27 mouse cellular contexts compared by ENCODE assay signal in genomic region chr9:64314696-64315095, GRCm38 (mm10).
"Had no signal": no experiment of that assay in that cellular context is flagged by ENCODE, and none has a peak within 500 bp of the region (broad histone marks: within the 10 kb centered on the region; RNA-seq: fewer than 3 reads in every experiment).

No protein-coding gene starts in this region.

- H3K4me1 ChIP-seq: embryonic facial prominence, embryonic 10.5 days; embryonic facial prominence, embryonic 12.5 days; embryonic facial prominence, embryonic 13.5 days; embryonic facial prominence, embryonic 15.5 days; forebrain, embryonic 10.5 days; forebrain, embryonic 12.5 days; forebrain, embryonic 13.5 days; forebrain, embryonic 15.5 days had no signal

- H3K4me3 ChIP-seq: embryonic facial prominence, embryonic 10.5 days; embryonic facial prominence, embryonic 12.5 days; embryonic facial prominence, embryonic 13.5 days; embryonic facial prominence, embryonic 15.5 days; erythroblast, embryonic 14.5 days; forebrain, embryonic 10.5 days; forebrain, embryonic 12.5 days; forebrain, embryonic 13.5 days; forebrain, embryonic 15.5 days; gastrocnemius, adult 2 months; heart, adult 2 months had no signal

- H3K9me3 ChIP-seq: embryonic facial prominence, embryonic 10.5 days; embryonic facial prominence, embryonic 12.5 days; embryonic facial prominence, embryonic 13.5 days; embryonic facial prominence, embryonic 15.5 days; forebrain, embryonic 10.5 days; forebrain, embryonic 12.5 days; forebrain, embryonic 13.5 days; forebrain, embryonic 15.5 days had no signal

- H3K9ac ChIP-seq: embryonic facial prominence, embryonic 12.5 days; embryonic facial prominence, embryonic 13.5 days; embryonic facial prominence, embryonic 15.5 days; forebrain, embryonic 12.5 days; forebrain, embryonic 13.5 days; forebrain, embryonic 15.5 days; forebrain, postnatal 0 days had no signal

- ATAC-seq: forebrain, embryonic 13.5 days; forebrain, embryonic 14.5 days; forebrain, embryonic 15.5 days; forebrain, embryonic 16.5 days; forebrain, postnatal 0 days had no signal

- DNase-seq: cerebellum, adult 2 months; cerebellum, adult 8-10 months; cerebellum, adult 9-10 months; cerebellum, adult 9-11 months; cerebellum, postnatal 10 days; cerebellum, postnatal 14 days; cerebellum, postnatal 25 days; cerebellum, postnatal 36 days; forebrain, postnatal 0 days; gastrocnemius, adult 2 months; gastrocnemius, postnatal 10 days; gastrocnemius, postnatal 14 days; gastrocnemius, postnatal 25 days; gastrocnemius, postnatal 36 days; heart, adult 18-20 months; heart, adult 2 months had no signal

- H3K27me3 ChIP-seq: embryonic facial prominence, embryonic 12.5 days; embryonic facial prominence, embryonic 13.5 days; embryonic facial prominence, embryonic 15.5 days; forebrain, embryonic 12.5 days; forebrain, embryonic 13.5 days; forebrain, embryonic 15.5 days had no signal

- H3K4me2 ChIP-seq: embryonic facial prominence, embryonic 12.5 days; embryonic facial prominence, embryonic 13.5 days; embryonic facial prominence, embryonic 15.5 days; forebrain, embryonic 12.5 days; forebrain, embryonic 13.5 days; forebrain, embryonic 15.5 days had no signal

- H3K27ac ChIP-seq: embryonic facial prominence, embryonic 10.5 days; embryonic facial prominence, embryonic 12.5 days; embryonic facial prominence, embryonic 13.5 days; embryonic facial prominence, embryonic 15.5 days; forebrain, embryonic 10.5 days; forebrain, embryonic 12.5 days; forebrain, embryonic 13.5 days; forebrain, embryonic 15.5 days; gastrocnemius, adult 2 months; heart, adult 2 months had no signal
